In the genomic region with DNA sequence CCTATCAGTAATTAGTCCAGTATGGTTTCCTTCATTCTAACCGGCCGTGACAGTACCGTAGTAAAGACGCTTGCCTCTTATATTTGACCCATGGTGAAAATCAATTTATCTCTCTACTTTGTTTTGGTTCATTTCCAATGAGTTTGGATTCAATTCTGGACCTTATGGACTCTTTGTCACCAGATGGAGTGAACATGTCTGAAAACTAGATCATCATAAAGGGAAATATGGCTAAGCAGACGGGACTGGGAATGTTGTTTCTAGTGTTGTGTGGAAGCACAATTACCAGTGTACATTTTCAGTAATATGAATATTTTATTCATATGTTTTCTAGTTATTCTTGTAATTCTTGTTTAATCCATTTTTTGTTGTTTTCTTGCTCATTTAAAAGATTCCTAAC, we compare ENCODE assay signal across 26 mouse cellular contexts.
DNase-seq lines count a peak whose midpoint lies in the region; ATAC-seq and TF ChIP-seq lines count a peak whose summit lies in the region.
"Had no signal": no experiment of that assay in that cellular context is flagged by ENCODE, and none has a peak within 500 bp of the region (broad histone marks: within the 10 kb centered on the region; RNA-seq: fewer than 3 reads in every experiment).

No protein-coding gene starts in this region.

- no peak for TF ChIP-seq CTCF in brain, embryonic 14.5 days (IDR thresholded peaks at IDR 0.05; ENCODE audit: borderline replicate concordance, extremely low read depth, insufficient read depth, insufficient read length)

- 90% methylated on average over 5 of the region's 5 CpGs for WGBS in forebrain, embryonic 14.5 days
- 93% methylated on average over 5 of the region's 5 CpGs for WGBS in forebrain, embryonic 10.5 days

- H3K27me3 ChIP-seq in forebrain, embryonic 14.5 days (replicated peaks; ENCODE audit: control insufficient read depth, insufficient read depth, low read length) = no peaks in the 10 kb centered on the region
- H3K27me3 ChIP-seq in forebrain, embryonic 10.5 days (ENCODE audit: poor library complexity, severe bottlenecking) = no peaks in the 10 kb centered on the region
- H3K27me3 ChIP-seq: CH12.LX; embryonic facial prominence, embryonic 13.5 days; hindbrain, embryonic 12.5 days; hindbrain, embryonic 15.5 days; Patski had no signal

- no peak overlapping the region for H3K27ac ChIP-seq in forebrain, embryonic 14.5 days (ENCODE audit: low read depth, low read length)
- H3K27ac ChIP-seq in forebrain, embryonic 10.5 days = no peak overlapping the region
- H3K27ac ChIP-seq: embryonic facial prominence, embryonic 10.5 days; embryonic facial prominence, embryonic 13.5 days; gastrocnemius, adult 2 months; hindbrain, embryonic 12.5 days; hindbrain, embryonic 15.5 days had no signal

- no peaks in the 10 kb centered on the region for H3K36me3 ChIP-seq in forebrain, embryonic 14.5 days (ENCODE audit: control insufficient read depth, insufficient read depth, low read length)
- no peaks in the 10 kb centered on the region for H3K36me3 ChIP-seq in forebrain, embryonic 10.5 days (replicated peaks)
- H3K36me3 ChIP-seq: embryonic facial prominence, embryonic 10.5 days; embryonic facial prominence, embryonic 13.5 days; G1E; hindbrain, embryonic 12.5 days; hindbrain, embryonic 15.5 days had no signal

- H3K4me3 ChIP-seq in forebrain, embryonic 14.5 days (ENCODE audit: low read depth, low read length) = no peak overlapping the region
- no peak overlapping the region for H3K4me3 ChIP-seq in forebrain, embryonic 10.5 days
- H3K4me3 ChIP-seq: embryonic facial prominence, embryonic 10.5 days; embryonic facial prominence, embryonic 13.5 days; erythroblast, embryonic 14.5 days; gastrocnemius, adult 2 months; hindbrain, embryonic 12.5 days; hindbrain, embryonic 15.5 days had no signal

- H3K4me2 ChIP-seq in forebrain, embryonic 14.5 days (ENCODE audit: low read length) = no peak overlapping the region
- H3K4me2 ChIP-seq: embryonic facial prominence, embryonic 13.5 days; heart, embryonic 11.5 days; hindbrain, embryonic 12.5 days; hindbrain, embryonic 15.5 days had no signal

- TF ChIP-seq POLR2A in brain, embryonic 14.5 days (IDR thresholded peaks at IDR 0.05; ENCODE audit: borderline replicate concordance, extremely low read depth, insufficient read depth, insufficient read length, poor library complexity, severe bottlenecking) = no peak

- no peak overlapping the region for H3K9ac ChIP-seq in forebrain, embryonic 14.5 days (ENCODE audit: low read length)
- H3K9ac ChIP-seq: embryonic facial prominence, embryonic 13.5 days; hindbrain, embryonic 12.5 days; hindbrain, embryonic 15.5 days had no signal

- no peak for ATAC-seq in forebrain, embryonic 14.5 days
- ATAC-seq: intestine, postnatal 0 days; Patski had no signal

- no peaks in the 10 kb centered on the region; the same call in 1 of the 2 replicates for H3K9me3 ChIP-seq in forebrain, embryonic 14.5 days (replicated peaks; ENCODE audit: control insufficient read depth, low read length)
- H3K9me3 ChIP-seq in forebrain, embryonic 10.5 days = 0 out of 2 replicates have a peak, but pooled peaks cover 3% of the 10 kb centered on the region
- H3K9me3 ChIP-seq: embryonic facial prominence, embryonic 10.5 days; embryonic facial prominence, embryonic 13.5 days; G1E; hindbrain, embryonic 15.5 days had no signal

- H3K4me1 ChIP-seq in forebrain, embryonic 14.5 days (ENCODE audit: control insufficient read depth, insufficient read depth, low read length) = no peaks in the 10 kb centered on the region
- H3K4me1 ChIP-seq in forebrain, embryonic 10.5 days = no peaks in the 10 kb centered on the region
- H3K4me1 ChIP-seq: embryonic facial prominence, embryonic 10.5 days; embryonic facial prominence, embryonic 13.5 days; hindbrain, embryonic 12.5 days; hindbrain, embryonic 15.5 days had no signal

- peak; percentile 28 for DNase-seq in forebrain, embryonic 14.5 days (ENCODE audit: low spot score)
- no peak for DNase-seq in forebrain, embryonic 10.5 days (ENCODE audit: extremely low spot score, low spot score)
- peak; percentile 15 for DNase-seq in layer of hippocampus, adult 11-12 months (ENCODE audit: low spot score)
- DNase-seq in layer of hippocampus, postnatal 10 days (ENCODE audit: low spot score in 2 of 2) = no peak
- DNase-seq in brain, embryonic 14.5 days (ENCODE audit: low read depth) = peak; percentile 33
- peak; percentile 17 for DNase-seq in layer of hippocampus, adult 9-11 months
- no peak for DNase-seq in thymus, adult 18-20 months
- DNase-seq: adrenal gland, postnatal 10 days; adrenal gland, postnatal 36 days; B cell, adult 2 months; cerebellum, adult 18-20 months; cerebellum, adult 9-10 months; cerebellum, postnatal 14 days; gastrocnemius, adult 2 months; gastrocnemius, postnatal 14 days; heart, adult 11 months had no signal

Comparison
In these comparisons a context has a peak if more than half of its experiments do, and no peak if none do; other contexts are left out.
1. DNase-seq: peak in forebrain, embryonic 14.5 days (single experiment), layer of hippocampus, adult 11-12 months (single experiment), brain, embryonic 14.5 days (single experiment) and layer of hippocampus, adult 9-11 months (single experiment); none in forebrain, embryonic 10.5 days (single experiment), layer of hippocampus, postnatal 10 days (0 of 2) and thymus, adult 18-20 months (0 of 2).